Mouse (Mus musculus) layer of hippocampus, postnatal 10 days (tissue): ENCODE results near the gene Ptprb. TPM values are rescaled to one million over a fixed set of nuclear protein-coding genes. Genes with fewer than 3 reads are reported as not detected.

Source experiments
- DNase-seq, 2 experiments: peaks; one replicate each; pipeline ENCODE4 v3.0.0; 2021; ENCODE audit warnings: low spot score in 2 of 2
- total RNA-seq, 2 experiments: library from RNA; stranded (reverse); gene quantifications; 2 replicates each; pipeline ENCODE4 v1.2.3; 2021

Ptprb gene
- total RNA-seq, 2 experiments from 2014 or later, result 18.8 to 19.9 TPM

GRCm38 (mm10) chr10:116370991-116371725 is 95.8 kb downstream of the Ptprb start:
- DNase-seq, result no peak

- DNase-seq, result no peak
Measured at GRCm38 (mm10) chr10:116374111-116374510, 98.8 kb downstream of the Ptprb start.

GRCm38 (mm10) chr10:116376853-116377252 is 101.5 kb downstream of the Ptprb start:
- DNase-seq, result no peak

- DNase-seq, result no peak
Measured at GRCm38 (mm10) chr10:116382826-116383685, 107.7 kb downstream of the Ptprb start.

- DNase-seq, result no peak
Measured at GRCm38 (mm10) chr10:116384401-116384800, 109.1 kb downstream of the Ptprb start.

GRCm38 (mm10) chr10:116386391-116386885 is 111.1 kb downstream of the Ptprb start:
- DNase-seq, result no peak

- no peak for DNase-seq
Measured at GRCm38 (mm10) chr10:116388840-116389239, 113.5 kb downstream of the Ptprb start.

- DNase-seq, result no peak
Measured at GRCm38 (mm10) chr10:116393790-116394475, 118.6 kb downstream of the Ptprb start.

- no peak for DNase-seq
Measured at GRCm38 (mm10) chr10:116394585-116394984, 119.3 kb downstream of the Ptprb start.

GRCm38 (mm10) chr10:116396279-116396678 is 121.0 kb downstream of the Ptprb start:
- no peak for DNase-seq

GRCm38 (mm10) chr10:116396966-116397365 is 121.6 kb downstream of the Ptprb start:
- no peak for DNase-seq

- DNase-seq, result no peak
Measured at GRCm38 (mm10) chr10:116397573-116397972, 122.2 kb downstream of the Ptprb start.

- DNase-seq, result no peak
Measured at GRCm38 (mm10) chr10:116397973-116398372, 122.7 kb downstream of the Ptprb start.

GRCm38 (mm10) chr10:116402742-116403425 is 127.6 kb downstream of the Ptprb start:
- DNase-seq, result no peak

GRCm38 (mm10) chr10:116403679-116404078 is 128.4 kb downstream of the Ptprb start:
- no peak for DNase-seq

GRCm38 (mm10) chr10:116405011-116405410 is 129.7 kb downstream of the Ptprb start:
- no peak for DNase-seq

GRCm38 (mm10) chr10:116407684-116408359 is 132.5 kb downstream of the Ptprb start:
- no peak for DNase-seq

- DNase-seq, result no peak
Measured at GRCm38 (mm10) chr10:116410826-116411225, 135.5 kb downstream of the Ptprb start.

- DNase-seq, result no peak
Measured at GRCm38 (mm10) chr10:116416142-116416541, 140.8 kb downstream of the Ptprb start.

GRCm38 (mm10) chr10:116416726-116417125 is 141.4 kb downstream of the Ptprb start:
- no peak for DNase-seq
